Mouse (Mus musculus) adrenal gland, postnatal 25 days (tissue): ENCODE data around the gene Gpr62. TPM values are rescaled to one million over a fixed set of nuclear protein-coding genes. Genes with fewer than 3 reads are reported as not detected.
A peak's percentile ranks its signal among the peaks of the same experiment; 100 is the strongest.

Experiments used
- DNase-seq: peaks from one replicate; pipeline ENCODE4 v3.0.0; 2021; ENCODE audit warnings: mixed read lengths
- total RNA-seq: library from RNA; stranded (reverse); gene quantifications from 2 replicates; pipeline ENCODE4 v1.2.3, GENCODE M21; 2021

The Gpr62 gene
- total RNA-seq, 1 experiment from 2014 or later, result 0.21 TPM

- peak; percentile 66 for DNase-seq
Measured at GRCm38 (mm10) chr9:106474456-106474855, 8.7 kb upstream of the Gpr62 start.

GRCm38 (mm10) chr9:106473753-106474105, 8.0 kb upstream of the Gpr62 start:
- no peak for DNase-seq

GRCm38 (mm10) chr9:106473081-106473752, 7.5 kb upstream of the Gpr62 start:
- no peak for DNase-seq

- no peak for DNase-seq
Measured at GRCm38 (mm10) chr9:106472321-106472720, 6.6 kb upstream of the Gpr62 start.

GRCm38 (mm10) chr9:106471892-106472291, 6.2 kb upstream of the Gpr62 start:
- peak; percentile 28 for DNase-seq

- DNase-seq, result no peak
Measured at GRCm38 (mm10) chr9:106470991-106471750, 5.4 kb upstream of the Gpr62 start.

- no peak for DNase-seq
Measured at GRCm38 (mm10) chr9:106469776-106470175, 4.0 kb upstream of the Gpr62 start.

- DNase-seq, result no peak
Measured at GRCm38 (mm10) chr9:106469317-106469716, 3.6 kb upstream of the Gpr62 start.

- DNase-seq, result no peak
Measured at GRCm38 (mm10) chr9:106467746-106468145, 2.0 kb upstream of the Gpr62 start.

GRCm38 (mm10) chr9:106466721-106467120, 983 bp upstream of the Gpr62 start:
- no peak for DNase-seq

GRCm38 (mm10) chr9:106464751-106465541, 792 bp downstream of the Gpr62 start:
- peak; percentile 62 for DNase-seq

- peak; percentile 21 for DNase-seq
Measured at GRCm38 (mm10) chr9:106463122-106464063, 2.3 kb downstream of the Gpr62 start.

GRCm38 (mm10) chr9:106462430-106462800, 3.3 kb downstream of the Gpr62 start:
- no peak for DNase-seq

GRCm38 (mm10) chr9:106461641-106462429, 3.9 kb downstream of the Gpr62 start:
- no peak for DNase-seq

- DNase-seq, result no peak
Measured at GRCm38 (mm10) chr9:106461026-106461415, 4.7 kb downstream of the Gpr62 start.

- DNase-seq, result no peak
Measured at GRCm38 (mm10) chr9:106460401-106461025, 5.2 kb downstream of the Gpr62 start.

GRCm38 (mm10) chr9:106459946-106460345, 5.8 kb downstream of the Gpr62 start:
- no peak for DNase-seq

- no peak for DNase-seq
Measured at GRCm38 (mm10) chr9:106457920-106458319, 7.8 kb downstream of the Gpr62 start.

GRCm38 (mm10) chr9:106457163-106457559, 8.6 kb downstream of the Gpr62 start:
- DNase-seq, result no peak

- DNase-seq, result no peak
Measured at GRCm38 (mm10) chr9:106456325-106457162, 9.2 kb downstream of the Gpr62 start.
